Mouse (Mus musculus): ENCODE data around the gene Ubap1. TPM values are rescaled to one million over a fixed set of nuclear protein-coding genes. Genes with fewer than 3 reads are reported as not detected.

Ubap1 gene
- total RNA-seq, 2 experiments from 2014 or later = 33.9 to 35.9 TPM

GRCm38 (mm10) chr4:41349199-41349591 lies 399 bp downstream of the Ubap1 start:
- intact Hi-C loops (cut with DNase I) = loop anchor here (2.0 kb wide), 1 partner anchor 34 kb away; the partner anchor contains the start of gene Dcaf12
- DNase-seq (ENCODE audit: low spot score) = no peak

GRCm38 (mm10) chr4:41352758-41353157 lies 4.0 kb downstream of the Ubap1 start:
- no peak for DNase-seq (ENCODE audit: low spot score)
- intact Hi-C loops (cut with DNase I) = no loop called here

GRCm38 (mm10) chr4:41353265-41353664 lies 4.5 kb downstream of the Ubap1 start:
- intact Hi-C loops (cut with DNase I) = no loop called here
- no peak for DNase-seq (ENCODE audit: low spot score)

GRCm38 (mm10) chr4:41357154-41357553 lies 8.4 kb downstream of the Ubap1 start:
- DNase-seq (ENCODE audit: low spot score) = no peak
- intact Hi-C loops (cut with DNase I) = no loop called here

- intact Hi-C loops (cut with DNase I) = no loop called here
- DNase-seq (ENCODE audit: low spot score) = no peak
Observed at GRCm38 (mm10) chr4:41358669-41359068, 9.9 kb downstream of the Ubap1 start.

GRCm38 (mm10) chr4:41359358-41359757 lies 10.6 kb downstream of the Ubap1 start:
- intact Hi-C loops (cut with DNase I) = no loop called here
- DNase-seq (ENCODE audit: low spot score) = no peak

GRCm38 (mm10) chr4:41361059-41361458 lies 12.3 kb downstream of the Ubap1 start:
- intact Hi-C loops (cut with DNase I) = no loop called here
- no peak for DNase-seq (ENCODE audit: low spot score)

- no peak for DNase-seq (ENCODE audit: low spot score)
- intact Hi-C loops (cut with DNase I) = no loop called here
Observed at GRCm38 (mm10) chr4:41368198-41368597, 19.4 kb downstream of the Ubap1 start.

- intact Hi-C loops (cut with DNase I) = no loop called here
- no peak for DNase-seq (ENCODE audit: low spot score)
Observed at GRCm38 (mm10) chr4:41369702-41370437, 21.1 kb downstream of the Ubap1 start.

GRCm38 (mm10) chr4:41377567-41377966 lies 28.8 kb downstream of the Ubap1 start:
- intact Hi-C loops (cut with DNase I) = no loop called here
- no peak for DNase-seq (ENCODE audit: low spot score)

- intact Hi-C loops (cut with DNase I) = no loop called here
- DNase-seq (ENCODE audit: low spot score) = no peak
Observed at GRCm38 (mm10) chr4:41381213-41381950, 32.6 kb downstream of the Ubap1 start.

GRCm38 (mm10) chr4:41386412-41386975 lies 37.7 kb downstream of the Ubap1 start:
- intact Hi-C loops (cut with DNase I) = loop anchor here (5.0 kb wide), 1 partner anchor 99 kb away; no protein-coding TSS in a partner anchor
- DNase-seq (ENCODE audit: low spot score) = no peak

GRCm38 (mm10) chr4:41387755-41388469 lies 39.1 kb downstream of the Ubap1 start:
- peak; percentile 19 for DNase-seq (ENCODE audit: low spot score)
- intact Hi-C loops (cut with DNase I) = loop anchor here (2.0 to 5.0 kb wide), 3 partner anchors 73 to 161 kb away; partner anchors contain the start of gene Dcaf12

- no peak for DNase-seq (ENCODE audit: low spot score)
- intact Hi-C loops (cut with DNase I) = loop anchor here (2.0 to 5.0 kb wide), 3 partner anchors 74 to 162 kb away; partner anchors contain the start of gene Dcaf12
Observed at GRCm38 (mm10) chr4:41388616-41389015, 39.8 kb downstream of the Ubap1 start.

- DNase-seq (ENCODE audit: low spot score) = no peak
- intact Hi-C loops (cut with DNase I) = loop anchor here (2.0 to 5.0 kb wide), 3 partner anchors 74 to 162 kb away; partner anchors contain the start of gene Dcaf12
Observed at GRCm38 (mm10) chr4:41389240-41389639, 40.4 kb downstream of the Ubap1 start.

GRCm38 (mm10) chr4:41390122-41390521 lies 41.3 kb downstream of the Ubap1 start:
- intact Hi-C loops (cut with DNase I) = loop anchor here (10.0 kb wide), 1 partner anchor 335 kb away; no protein-coding TSS in a partner anchor
- DNase-seq (ENCODE audit: low spot score) = peak; percentile 31

- intact Hi-C loops (cut with DNase I) = loop anchor here (10.0 kb wide), 1 partner anchor 336 kb away; no protein-coding TSS in a partner anchor
Observed at GRCm38 (mm10) chr4:41391015-41391414, 42.2 kb downstream of the Ubap1 start.

GRCm38 (mm10) chr4:41394651-41395050 lies 45.9 kb downstream of the Ubap1 start:
- DNase-seq (ENCODE audit: low spot score) = no peak
- intact Hi-C loops (cut with DNase I) = loop anchor here (10.0 kb wide), 1 partner anchor 340 kb away; no protein-coding TSS in a partner anchor

More at GRCm38 (mm10) chr4:41391015-41391414, 42.2 kb downstream of the Ubap1 start:
- no peak for DNase-seq (ENCODE audit: low spot score)

- intact Hi-C loops (cut with DNase I) = loop anchor here (10.0 kb wide), 1 partner anchor 344 kb away; no protein-coding TSS in a partner anchor
- DNase-seq (ENCODE audit: low spot score) = no peak
Observed at GRCm38 (mm10) chr4:41398353-41398752, 49.6 kb downstream of the Ubap1 start.
